Mouse (Mus musculus): ENCODE measurements at regions not wholly inside any gene's neighbourhood (a gene's known extent, or its start where the extent isn't known, plus 50 kb on each side); places are given as distances from the start of the nearest gene placed in this dataset.

GRCm38 (mm10) chr1:137334137-137334536 is 373.9 kb upstream of the Nr5a2 start:
- TF ChIP-seq CTCF (IDR thresholded peaks at IDR 0.05) (peak; percentile 38), POLR2A (IDR thresholded peaks at IDR 0.05; ENCODE audit: insufficient read depth, low read depth, low read length) (no peak), EP300 (IDR thresholded peaks at IDR 0.05; ENCODE audit: insufficient read depth, low read depth, low read length) (no peak)
